14 mouse cellular contexts compared by ENCODE assay signal in the genomic region with DNA sequence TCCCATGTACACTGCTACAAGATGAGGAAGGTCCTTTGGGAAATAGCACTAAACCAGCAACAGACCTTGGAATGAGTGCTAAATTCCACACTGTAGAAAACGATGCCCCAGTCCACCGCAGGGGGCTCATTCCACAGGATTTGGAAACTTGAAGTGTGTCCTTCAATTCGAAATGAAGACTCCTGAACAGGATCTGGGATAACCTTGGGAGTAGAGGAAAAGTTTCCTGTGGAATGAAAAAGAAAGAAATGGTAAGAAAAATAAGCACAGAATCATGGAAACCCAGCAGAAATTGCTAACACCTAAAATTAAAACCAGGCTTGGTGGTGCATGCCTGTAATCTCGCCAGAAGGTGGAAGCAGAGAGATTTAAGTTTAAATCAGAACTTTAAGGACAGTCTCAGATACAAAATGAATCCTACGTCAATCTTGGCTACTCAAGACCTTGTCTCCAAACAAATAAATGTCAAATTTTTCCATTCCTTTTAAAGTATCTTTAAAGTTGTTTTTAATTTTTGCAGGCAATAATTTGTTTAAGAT.
DNase-seq lines count a peak whose midpoint lies in the region; ATAC-seq and TF ChIP-seq lines count a peak whose summit lies in the region.
"Had no signal": no experiment of that assay in that cellular context is flagged by ENCODE, and none has a peak within 500 bp of the region (broad histone marks: within the 10 kb centered on the region; RNA-seq: fewer than 3 reads in every experiment).

No protein-coding gene starts in this region.

- no peak overlapping the region for H3K9ac ChIP-seq in midbrain, postnatal 0 days (replicated peaks; ENCODE audit: low read length, poor library complexity, severe bottlenecking)
- no peak overlapping the region for H3K9ac ChIP-seq in midbrain, embryonic 13.5 days (replicated peaks)
- H3K9ac ChIP-seq: forebrain, embryonic 12.5 days; heart, embryonic 15.5 days had no signal

- no peak for ATAC-seq in midbrain, postnatal 0 days (ENCODE audit: low FRiP score)
- ATAC-seq in midbrain, embryonic 13.5 days, result no peak

- H3K4me1 ChIP-seq in midbrain, postnatal 0 days (ENCODE audit: insufficient read depth, low read length), result no peaks in the 10 kb centered on the region
- no peaks in the 10 kb centered on the region for H3K4me1 ChIP-seq in midbrain, embryonic 13.5 days (replicated peaks)
- H3K4me1 ChIP-seq: forebrain, embryonic 12.5 days; heart, embryonic 15.5 days had no signal

- peak; percentile 8 for DNase-seq in kidney, adult 9 months
- DNase-seq in kidney, adult 11 months, result no peak
- peak; percentile 34 for DNase-seq in midbrain, postnatal 0 days (ENCODE audit: low spot score)
- peak; percentile 30 for DNase-seq in brain, embryonic 14.5 days (ENCODE audit: low read depth)
- DNase-seq in frontal cortex, postnatal 25 days (ENCODE audit: low spot score in 2 of 2), result no peak
- no peak for DNase-seq in retina, embryonic 14.5 days (ENCODE audit: low spot score)
- DNase-seq: adrenal gland, adult 8-10 months; cerebellum, adult 11 months; kidney, adult 8-10 months; lung, postnatal 4 days had no signal

- H3K27me3 ChIP-seq in midbrain, postnatal 0 days (ENCODE audit: insufficient read depth, low read length), result no peaks in the 10 kb centered on the region
- H3K27me3 ChIP-seq in midbrain, embryonic 13.5 days, result no peaks in the 10 kb centered on the region
- H3K27me3 ChIP-seq: forebrain, embryonic 12.5 days; heart, embryonic 15.5 days had no signal

- H3K4me3 ChIP-seq in midbrain, postnatal 0 days (ENCODE audit: low read depth, low read length), result no peak overlapping the region
- no peak overlapping the region for H3K4me3 ChIP-seq in midbrain, embryonic 13.5 days (replicated peaks)
- H3K4me3 ChIP-seq: forebrain, embryonic 12.5 days; heart, embryonic 15.5 days; myocyte had no signal

- H3K27ac ChIP-seq in midbrain, postnatal 0 days (ENCODE audit: low read depth, low read length), result no peak overlapping the region
- no peak overlapping the region for H3K27ac ChIP-seq in midbrain, embryonic 13.5 days
- H3K27ac ChIP-seq: forebrain, embryonic 12.5 days; heart, embryonic 15.5 days had no signal

- H3K4me2 ChIP-seq in midbrain, postnatal 0 days (ENCODE audit: low read depth, low read length, poor library complexity, severe bottlenecking), result no peak overlapping the region
- no peak overlapping the region for H3K4me2 ChIP-seq in midbrain, embryonic 13.5 days (replicated peaks)
- H3K4me2 ChIP-seq: forebrain, embryonic 12.5 days; heart, embryonic 15.5 days had no signal

- TF ChIP-seq POLR2A in brain, embryonic 14.5 days (IDR thresholded peaks at IDR 0.05; ENCODE audit: borderline replicate concordance, extremely low read depth, insufficient read depth, insufficient read length, poor library complexity, severe bottlenecking), result no peak

- no peaks in the 10 kb centered on the region for H3K9me3 ChIP-seq in midbrain, postnatal 0 days (ENCODE audit: low read length)
- no peaks in the 10 kb centered on the region for H3K9me3 ChIP-seq in midbrain, embryonic 13.5 days
- H3K9me3 ChIP-seq: forebrain, embryonic 12.5 days; heart, embryonic 15.5 days had no signal

- 56% methylated on average over 5 of the region's 5 CpGs for WGBS in midbrain, postnatal 0 days
- WGBS in midbrain, embryonic 13.5 days, result 59% methylated on average over 5 of the region's 5 CpGs

- peak; percentile 52 for TF ChIP-seq CTCF in midbrain, postnatal 0 days (IDR thresholded peaks at IDR 0.05)
- TF ChIP-seq CTCF in brain, embryonic 14.5 days (IDR thresholded peaks at IDR 0.05; ENCODE audit: borderline replicate concordance, extremely low read depth, insufficient read depth, insufficient read length), result peak; percentile 15; the same call in 1 of the 2 replicates

- H3K36me3 ChIP-seq in midbrain, postnatal 0 days (ENCODE audit: insufficient read depth, low read length), result no peaks in the 10 kb centered on the region
- H3K36me3 ChIP-seq in midbrain, embryonic 13.5 days, result no peaks in the 10 kb centered on the region
- H3K36me3 ChIP-seq: forebrain, embryonic 12.5 days; heart, embryonic 15.5 days had no signal

Comparison
In these comparisons a context has a peak if more than half of its experiments do, and no peak if none do; other contexts are left out.
1. DNase-seq: peak in kidney, adult 9 months (single experiment), midbrain, postnatal 0 days (single experiment) and brain, embryonic 14.5 days (single experiment); none in kidney, adult 11 months (single experiment), frontal cortex, postnatal 25 days (0 of 2) and retina, embryonic 14.5 days (single experiment).